Comparison of ENCODE assay signal across 30 mouse cellular contexts in the genomic region with DNA sequence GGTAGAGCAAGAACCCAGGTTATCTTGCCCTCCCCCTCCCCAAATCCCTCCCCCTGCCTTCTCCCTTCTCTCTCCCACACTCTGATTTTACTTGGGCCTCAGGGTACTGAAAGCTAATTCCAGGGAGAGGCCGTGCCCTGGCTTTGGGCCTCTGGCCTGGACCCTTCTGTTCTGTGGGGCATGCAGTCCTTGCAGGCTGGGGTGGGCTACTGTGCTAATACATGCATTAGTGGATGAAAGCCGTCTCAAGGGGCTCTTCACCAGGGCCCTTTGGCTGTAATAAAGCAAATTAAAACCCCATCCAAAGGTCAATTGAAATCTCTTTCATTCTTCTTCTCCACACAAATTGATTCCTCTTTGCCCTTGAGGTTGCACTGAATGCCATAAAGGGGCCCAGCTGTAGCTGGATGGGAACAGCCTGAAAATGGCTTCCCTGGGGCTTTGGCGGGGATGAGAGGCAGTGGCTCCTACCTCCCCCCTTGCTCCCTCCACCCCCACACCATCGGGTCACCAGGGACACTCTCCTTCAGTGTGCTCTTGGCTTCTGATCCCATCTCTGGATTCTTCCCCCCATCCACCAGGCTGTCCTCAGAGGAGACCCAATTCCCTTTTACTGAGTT. TPM values are rescaled to one million over a fixed set of nuclear protein-coding genes. Genes with fewer than 3 reads are reported as not detected.
DNase-seq lines count a peak whose midpoint lies in the region; ATAC-seq and TF ChIP-seq lines count a peak whose summit lies in the region.
"Had no signal": no experiment of that assay in that cellular context is flagged by ENCODE, and none has a peak within 500 bp of the region (broad histone marks: within the 10 kb centered on the region; RNA-seq: fewer than 3 reads in every experiment).

No protein-coding gene starts in this region.

- H3K36me3 ChIP-seq in hindbrain, embryonic 11.5 days (ENCODE audit: control insufficient read depth, insufficient read depth, low read length): no peaks in the 10 kb centered on the region
- no peaks in the 10 kb centered on the region for H3K36me3 ChIP-seq in hindbrain, embryonic 14.5 days (replicated peaks; ENCODE audit: control insufficient read depth, insufficient read depth)
- H3K36me3 ChIP-seq in midbrain, embryonic 13.5 days: no peaks in the 10 kb centered on the region
- no peaks in the 10 kb centered on the region for H3K36me3 ChIP-seq in midbrain, embryonic 16.5 days (ENCODE audit: control insufficient read depth, insufficient read depth, low read length)
- H3K36me3 ChIP-seq in intestine, embryonic 16.5 days (ENCODE audit: control insufficient read depth, insufficient read depth, low read length): no peaks in the 10 kb centered on the region
- H3K36me3 ChIP-seq: embryonic facial prominence, embryonic 13.5 days; forebrain, embryonic 10.5 days; forebrain, embryonic 15.5 days; limb, embryonic 13.5 days; lung, embryonic 15.5 days had no signal

- peak; percentile 80 for ATAC-seq in hindbrain, embryonic 11.5 days (ENCODE audit: low FRiP score)
- no peak for ATAC-seq in hindbrain, embryonic 14.5 days (ENCODE audit: low FRiP score)
- ATAC-seq in midbrain, embryonic 13.5 days: peak; percentile 65; the same call in 1 of the 2 replicates
- ATAC-seq in midbrain, embryonic 16.5 days: no peak
- peak; percentile 59 for ATAC-seq in intestine, embryonic 16.5 days
- ATAC-seq: CD4-positive, CD25-positive, alpha-beta regulatory T cell, adult 4 months; forebrain, embryonic 15.5 days; inflammation-experienced regulatory T-cells, adult 6 months had no signal

- H3K9me3 ChIP-seq in hindbrain, embryonic 11.5 days (ENCODE audit: control insufficient read depth, low read length): no peaks in the 10 kb centered on the region
- H3K9me3 ChIP-seq in hindbrain, embryonic 14.5 days (ENCODE audit: control insufficient read depth, low read length): no peaks in the 10 kb centered on the region
- no peaks in the 10 kb centered on the region for H3K9me3 ChIP-seq in midbrain, embryonic 13.5 days
- H3K9me3 ChIP-seq in midbrain, embryonic 16.5 days (replicated peaks; ENCODE audit: control insufficient read depth, low read length, poor library complexity, severe bottlenecking): no peaks in the 10 kb centered on the region
- no peaks in the 10 kb centered on the region for H3K9me3 ChIP-seq in intestine, embryonic 16.5 days (ENCODE audit: control insufficient read depth, low read length)
- H3K9me3 ChIP-seq: embryonic facial prominence, embryonic 13.5 days; forebrain, embryonic 10.5 days; forebrain, embryonic 15.5 days; limb, embryonic 13.5 days; lung, embryonic 15.5 days had no signal

- DNase-seq in hindbrain, embryonic 11.5 days (ENCODE audit: low spot score): peak; percentile 40
- DNase-seq in hindbrain, embryonic 14.5 days (ENCODE audit: low spot score): no peak
- DNase-seq in brain, embryonic 14.5 days (ENCODE audit: low read depth): peak; percentile 34
- no peak for DNase-seq in heart, adult 8-10 months (ENCODE audit: low spot score)
- DNase-seq: adrenal gland, postnatal 14 days; cerebellum, adult 11-12 months; cerebellum, adult 9-11 months; gastrocnemius, postnatal 25 days; heart, adult 11 months; heart, postnatal 36 days; kidney, adult 8-10 months; kidney, postnatal 4 days; right cerebral cortex, postnatal 14 days; thymus, postnatal 4 days had no signal

- TF ChIP-seq CTCF in brain, embryonic 14.5 days (IDR thresholded peaks at IDR 0.05; ENCODE audit: borderline replicate concordance, extremely low read depth, insufficient read depth, insufficient read length): no peak

- 52% methylated on average over 4 of the region's 4 CpGs for WGBS in hindbrain, embryonic 11.5 days
- WGBS in hindbrain, embryonic 14.5 days: 24% methylated on average over 4 of the region's 4 CpGs
- 28% methylated on average over 4 of the region's 4 CpGs for WGBS in midbrain, embryonic 13.5 days
- WGBS in midbrain, embryonic 16.5 days: 35% methylated on average over 4 of the region's 4 CpGs
- WGBS in intestine, embryonic 16.5 days: 58% methylated on average over 4 of the region's 4 CpGs

- no peaks in the 10 kb centered on the region for H3K4me1 ChIP-seq in hindbrain, embryonic 11.5 days (replicated peaks; ENCODE audit: control insufficient read depth, insufficient read depth, low read length)
- H3K4me1 ChIP-seq in hindbrain, embryonic 14.5 days (replicated peaks; ENCODE audit: control insufficient read depth, insufficient read depth, low read length): peaks cover 5% of the 10 kb centered on the region; the same call in 1 of the 2 replicates
- H3K4me1 ChIP-seq in midbrain, embryonic 13.5 days (replicated peaks): peaks cover 18% of the 10 kb centered on the region
- H3K4me1 ChIP-seq in midbrain, embryonic 16.5 days (ENCODE audit: control insufficient read depth, insufficient read depth, low read length): no peaks in the 10 kb centered on the region; the same call in 1 of the 2 replicates
- peaks cover 4% of the 10 kb centered on the region for H3K4me1 ChIP-seq in intestine, embryonic 16.5 days (ENCODE audit: control insufficient read depth, insufficient read depth, low read length)
- H3K4me1 ChIP-seq: embryonic facial prominence, embryonic 13.5 days; forebrain, embryonic 15.5 days; limb, embryonic 13.5 days; lung, embryonic 15.5 days had no signal

- no peaks in the 10 kb centered on the region for H3K27me3 ChIP-seq in hindbrain, embryonic 11.5 days (ENCODE audit: control insufficient read depth, insufficient read depth, low read length)
- H3K27me3 ChIP-seq in hindbrain, embryonic 14.5 days (ENCODE audit: control insufficient read depth, insufficient read depth, low read length): no peaks in the 10 kb centered on the region
- H3K27me3 ChIP-seq in midbrain, embryonic 13.5 days: peaks cover 9% of the 10 kb centered on the region
- no peaks in the 10 kb centered on the region for H3K27me3 ChIP-seq in midbrain, embryonic 16.5 days (ENCODE audit: control insufficient read depth, insufficient read depth, low read depth, low read length)
- H3K27me3 ChIP-seq in intestine, embryonic 16.5 days (replicated peaks; ENCODE audit: control insufficient read depth, insufficient read depth, low read length): no peaks in the 10 kb centered on the region
- H3K27me3 ChIP-seq: forebrain, embryonic 15.5 days; limb, embryonic 13.5 days; lung, embryonic 15.5 days had no signal

- H3K4me2 ChIP-seq in hindbrain, embryonic 11.5 days (replicated peaks; ENCODE audit: low read depth, low read length): no peak overlapping the region
- H3K4me2 ChIP-seq in hindbrain, embryonic 14.5 days (replicated peaks): no peak overlapping the region
- no peak overlapping the region for H3K4me2 ChIP-seq in midbrain, embryonic 13.5 days (replicated peaks)
- no peak overlapping the region for H3K4me2 ChIP-seq in midbrain, embryonic 16.5 days (ENCODE audit: low read length)
- H3K4me2 ChIP-seq in intestine, embryonic 16.5 days (ENCODE audit: low read depth, low read length): no peak overlapping the region
- H3K4me2 ChIP-seq: embryonic facial prominence, embryonic 13.5 days; forebrain, embryonic 15.5 days; heart, embryonic 11.5 days; limb, embryonic 13.5 days; liver, embryonic 11.5 days; lung, embryonic 15.5 days had no signal

- no peak overlapping the region for H3K4me3 ChIP-seq in hindbrain, embryonic 11.5 days (ENCODE audit: low read depth, low read length)
- H3K4me3 ChIP-seq in hindbrain, embryonic 14.5 days (replicated peaks; ENCODE audit: low read length): no peak overlapping the region
- no peak overlapping the region for H3K4me3 ChIP-seq in midbrain, embryonic 13.5 days (replicated peaks)
- H3K4me3 ChIP-seq in midbrain, embryonic 16.5 days (ENCODE audit: low read depth, low read length): no peak overlapping the region
- H3K4me3 ChIP-seq in intestine, embryonic 16.5 days (ENCODE audit: low read length): no peak overlapping the region
- H3K4me3 ChIP-seq: embryonic facial prominence, embryonic 13.5 days; forebrain, embryonic 10.5 days; forebrain, embryonic 15.5 days; limb, embryonic 13.5 days; lung, embryonic 15.5 days; myocyte had no signal

- no peak overlapping the region for H3K27ac ChIP-seq in hindbrain, embryonic 11.5 days (ENCODE audit: low read depth, low read length)
- H3K27ac ChIP-seq in hindbrain, embryonic 14.5 days: no peak overlapping the region
- no peak overlapping the region for H3K27ac ChIP-seq in midbrain, embryonic 13.5 days
- H3K27ac ChIP-seq in midbrain, embryonic 16.5 days (ENCODE audit: low read length): no peak overlapping the region
- H3K27ac ChIP-seq in intestine, embryonic 16.5 days (ENCODE audit: low read length): no peak overlapping the region
- H3K27ac ChIP-seq: embryonic facial prominence, embryonic 13.5 days; forebrain, embryonic 10.5 days; forebrain, embryonic 15.5 days; kidney, postnatal 0 days; limb, embryonic 13.5 days; lung, embryonic 15.5 days had no signal

- H3K9ac ChIP-seq in hindbrain, embryonic 11.5 days (ENCODE audit: low read depth, low read length): no peak overlapping the region
- no peak overlapping the region for H3K9ac ChIP-seq in hindbrain, embryonic 14.5 days
- H3K9ac ChIP-seq in midbrain, embryonic 13.5 days (replicated peaks): no peak overlapping the region
- H3K9ac ChIP-seq in midbrain, embryonic 16.5 days (ENCODE audit: low read depth, low read length): no peak overlapping the region
- H3K9ac ChIP-seq in intestine, embryonic 16.5 days (ENCODE audit: low read depth, low read length): no peak overlapping the region
- H3K9ac ChIP-seq: embryonic facial prominence, embryonic 13.5 days; forebrain, embryonic 15.5 days; limb, embryonic 13.5 days; lung, embryonic 15.5 days had no signal

- no peak for TF ChIP-seq POLR2A in brain, embryonic 14.5 days (IDR thresholded peaks at IDR 0.05; ENCODE audit: borderline replicate concordance, extremely low read depth, insufficient read depth, insufficient read length, poor library complexity, severe bottlenecking)

RNA-seq across cellular contexts. Expression of a gene that starts 10.2 kb away (rescaled TPM):
- polyA plus RNA-seq in hindbrain, embryonic 11.5 days (2014; fragmentation: Nextera tagmentation; extraction: Ambion mirVana): 6.8 and 7.1 TPM in 2 replicates
- polyA plus RNA-seq in hindbrain, embryonic 14.5 days (2014; fragmentation: Nextera tagmentation; extraction: Ambion mirVana): 3.3 and 3.9 TPM in 2 replicates
- 9.3 and 12.8 TPM in 2 replicates for polyA plus RNA-seq in midbrain, embryonic 13.5 days (2015; fragmentation: Nextera tagmentation; extraction: Ambion mirVana)
- polyA plus RNA-seq in midbrain, embryonic 16.5 days (2015; fragmentation: Nextera tagmentation; extraction: Ambion mirVana): 5.2 and 7.2 TPM in 2 replicates
- 4.9 and 6.0 TPM in 2 replicates for polyA plus RNA-seq in brain, embryonic 14.5 days (2012; rRNA removed)
- polyA plus RNA-seq in intestine, embryonic 16.5 days (2015; fragmentation: Nextera tagmentation; extraction: Ambion mirVana): 2.4 and 2.5 TPM in 2 replicates
- under 1 TPM in 3 of 4 experiments, not detected in 1; 0.46 to 0.75 (median 0.56) TPM for total RNA-seq in heart, adult 8-10 months (2022)
- total RNA-seq: common myeloid progenitor, adult 5-6 weeks; gastrocnemius, adult 18-20 months had no signal
- polyA plus RNA-seq: myocyte had no signal

Comparison
In these comparisons a context has a peak if more than half of its experiments do, and no peak if none do; other contexts are left out.
1. ATAC-seq: peak in hindbrain, embryonic 11.5 days (single experiment), midbrain, embryonic 13.5 days (single experiment) and intestine, embryonic 16.5 days (single experiment); none in hindbrain, embryonic 14.5 days (single experiment) and midbrain, embryonic 16.5 days (single experiment).
2. DNase-seq: peak in hindbrain, embryonic 11.5 days (single experiment) and brain, embryonic 14.5 days (single experiment); none in hindbrain, embryonic 14.5 days (single experiment) and heart, adult 8-10 months (single experiment).